Mouse (Mus musculus) thymus, adult 2 months (tissue): ENCODE results near the gene Stard10.

ENCODE experiments used
- CTCF ChIP-seq: fragments of 200-500 bp; IDR thresholded peaks from 2 replicates; pipeline ENCODE4 v1.5.1; 2012; ENCODE audit warnings: mild to moderate bottlenecking, control low read depth, low read length, moderate library complexity, borderline replicate concordance; ENCODE audit not compliant: control insufficient read depth, poor library complexity, insufficient read depth; ENCODE audit errors: extremely low read depth
- POLR2A ChIP-seq: fragments of 200-500 bp; IDR thresholded peaks from 2 replicates; pipeline ENCODE4 v1.6.1; 2012; ENCODE audit warnings: mild to moderate bottlenecking, low read length, control low read depth, moderate library complexity; ENCODE audit not compliant: control insufficient read depth, poor library complexity, insufficient read depth; ENCODE audit errors: extremely low read depth

- TF ChIP-seq CTCF, result no peak
- TF ChIP-seq POLR2A, result no peak
These were observed 44.3 kb upstream of the Stard10 start for GRCm38 (mm10) chr7:101272466-101273160.
